Comparison of ENCODE assay signal across 8 mouse cellular contexts in genomic region chr10:80138553-80139438, GRCm38 (mm10). TPM values are rescaled to one million over a fixed set of nuclear protein-coding genes. Genes with fewer than 3 reads are reported as not detected.
DNase-seq lines count a peak whose midpoint lies in the region; ATAC-seq and TF ChIP-seq lines count a peak whose summit lies in the region.

Gene Atp5d, plus strand, starts transcription at chr10:80138632.

- peak within 1 kb of the TSS; percentile 74 for H3K4me3 ChIP-seq in forebrain, embryonic 13.5 days
- peak within 1 kb of the TSS; percentile 54 to 55 for H3K4me3 ChIP-seq in liver, embryonic 14.5 days (ENCODE audit: insufficient read depth in 1 of 2, low read depth in 2 of 2, low read length in 2 of 2)
- peak within 1 kb of the TSS; percentile 83 for H3K4me3 ChIP-seq in neural tube, embryonic 13.5 days

- intact Hi-C loops in heart, postnatal 14 days (cut with DNase I) = loop anchor here (10.0 kb wide), 1 partner anchor 174 kb away; the partner anchor contains the start of gene Wdr18

- DNase-seq in MN1 (ENCODE audit: low spot score) = peak; percentile 78
- DNase-seq in brain, embryonic 14.5 days (ENCODE audit: low read depth) = peak; percentile 86
- DNase-seq in heart, postnatal 14 days = peak in 1 of 2 experiments; percentile 69
- peak; percentile 63 to 83 for DNase-seq in kidney, postnatal 36 days
- no peak for DNase-seq in liver, embryonic 14.5 days (ENCODE audit: low read depth in 3 of 3, low spot score in 3 of 3)
- DNase-seq in c-Kit-positive CD71-positive TER-119-positive erythroid progenitor cells, embryonic 14.5 days (ENCODE audit: low spot score) = no peak

- peaks cover 59% of the 10 kb centered on the region for H3K4me1 ChIP-seq in forebrain, embryonic 13.5 days
- peaks cover 2 to 24% of the 10 kb centered on the region in 2 experiments; a peak in 3 of 4 replicates for H3K4me1 ChIP-seq in liver, embryonic 14.5 days (replicated peaks; ENCODE audit: control insufficient read depth in 2 of 2, insufficient read depth in 2 of 2, low read length in 1 of 2)
- peaks cover 63% of the 10 kb centered on the region for H3K4me1 ChIP-seq in neural tube, embryonic 13.5 days (replicated peaks)

- peaks cover 10% of the 10 kb centered on the region for H3K27me3 ChIP-seq in forebrain, embryonic 13.5 days
- peaks cover 33% of the 10 kb centered on the region for H3K27me3 ChIP-seq in liver, embryonic 14.5 days (ENCODE audit: control insufficient read depth, insufficient read depth, low read length)
- H3K27me3 ChIP-seq in neural tube, embryonic 13.5 days = peaks cover 17% of the 10 kb centered on the region

- no peaks in the 10 kb centered on the region for H3K9me3 ChIP-seq in forebrain, embryonic 13.5 days (replicated peaks)
- no peaks in the 10 kb centered on the region for H3K9me3 ChIP-seq in liver, embryonic 14.5 days (ENCODE audit: control insufficient read depth, low read length)
- no peaks in the 10 kb centered on the region for H3K9me3 ChIP-seq in neural tube, embryonic 13.5 days

- peaks cover 29% of the 10 kb centered on the region for H3K36me3 ChIP-seq in forebrain, embryonic 13.5 days (ENCODE audit: poor library complexity, severe bottlenecking)
- no peaks in the 10 kb centered on the region for H3K36me3 ChIP-seq in liver, embryonic 14.5 days (replicated peaks; ENCODE audit: control insufficient read depth, insufficient read depth, low read depth)
- peaks cover 28% of the 10 kb centered on the region for H3K36me3 ChIP-seq in neural tube, embryonic 13.5 days

- peak; percentile 89 for TF ChIP-seq POLR2A in brain, embryonic 14.5 days (IDR thresholded peaks at IDR 0.05; ENCODE audit: borderline replicate concordance, extremely low read depth, insufficient read depth, insufficient read length, poor library complexity, severe bottlenecking)

- H3K4me2 ChIP-seq in forebrain, embryonic 13.5 days = peak within 1 kb of the TSS; percentile 97
- peak within 1 kb of the TSS; percentile 83 for H3K4me2 ChIP-seq in liver, embryonic 14.5 days (ENCODE audit: low read depth)
- H3K4me2 ChIP-seq in neural tube, embryonic 13.5 days = peak within 1 kb of the TSS; percentile 92

- no peak for ATAC-seq in forebrain, embryonic 13.5 days
- peak; percentile 5; the same call in 1 of the 2 replicates for ATAC-seq in liver, embryonic 14.5 days (ENCODE audit: insufficient read depth)
- peak; percentile 6; the same call in 1 of the 2 replicates for ATAC-seq in neural tube, embryonic 13.5 days (ENCODE audit: low read depth)

- peak within 1 kb of the TSS; percentile 91 for H3K9ac ChIP-seq in forebrain, embryonic 13.5 days
- H3K9ac ChIP-seq in liver, embryonic 14.5 days (replicated peaks) = peak within 1 kb of the TSS; percentile 43
- peak within 1 kb of the TSS; percentile 97 for H3K9ac ChIP-seq in neural tube, embryonic 13.5 days

- WGBS in forebrain, embryonic 13.5 days = 0% methylated on average over 56 of the region's 94 CpGs
- under 1% methylated on average over 89 of the region's 94 CpGs for WGBS in liver, embryonic 14.5 days (ENCODE audit: insufficient replicate concordance)
- under 1% methylated on average over 70 of the region's 94 CpGs for WGBS in neural tube, embryonic 13.5 days

- TF ChIP-seq CTCF in brain, embryonic 14.5 days (IDR thresholded peaks at IDR 0.05; ENCODE audit: borderline replicate concordance, extremely low read depth, insufficient read depth, insufficient read length) = no peak
- TF ChIP-seq CTCF in liver, embryonic 14.5 days (IDR thresholded peaks at IDR 0.05; ENCODE audit: low read depth) = no peak

- H3K27ac ChIP-seq in forebrain, embryonic 13.5 days = peak within 1 kb of the TSS; percentile 92
- H3K27ac ChIP-seq in liver, embryonic 14.5 days = no peak within 1 kb of the TSS
- peak within 1 kb of the TSS; percentile 97 for H3K27ac ChIP-seq in neural tube, embryonic 13.5 days (replicated peaks)

- TF ChIP-seq EP300 in liver, embryonic 14.5 days (IDR thresholded peaks at IDR 0.05; ENCODE audit: low read depth) = no peak

RNA-seq across cellular contexts. Expression of gene Atp5d, which starts in this region (rescaled TPM):
- polyA plus RNA-seq in brain, embryonic 14.5 days (2012; rRNA removed) = 445 and 501 TPM in 2 replicates
- 454 and 459 TPM in 2 replicates for polyA plus RNA-seq in forebrain, embryonic 13.5 days (2015; fragmentation: Nextera tagmentation; extraction: Ambion mirVana)
- 1,000 to 10,000 TPM; 1,168 to 1,183 TPM for total RNA-seq in heart, postnatal 14 days (2021)
- 196 and 211 TPM in 2 replicates for polyA plus RNA-seq in liver, embryonic 14.5 days (2012; rRNA removed)
- polyA plus RNA-seq in liver, embryonic 14.5 days (2014; fragmentation: Nextera tagmentation; extraction: Ambion mirVana) = 249 and 270 TPM in 2 replicates
- polyA plus RNA-seq in neural tube, embryonic 13.5 days (2015; fragmentation: Nextera tagmentation; extraction: Ambion mirVana) = 467 and 481 TPM in 2 replicates

Comparison
In these comparisons a context has a peak if more than half of its experiments do, and no peak if none do; other contexts are left out.
1. DNase-seq: peak in MN1 (single experiment), brain, embryonic 14.5 days (single experiment) and kidney, postnatal 36 days (2 of 2); none in liver, embryonic 14.5 days (0 of 3) and c-Kit-positive CD71-positive TER-119-positive erythroid progenitor cells, embryonic 14.5 days (single experiment).
2. H3K9ac ChIP-seq: peak in every context shown above with its lines; median percentile 97 in neural tube, embryonic 13.5 days; 91 in forebrain, embryonic 13.5 days; 43 in liver, embryonic 14.5 days.
3. Peak in every context shown above with its lines, with median percentiles within 50 percentile points of each other: H3K4me2 ChIP-seq and H3K4me3 ChIP-seq.